Mouse (Mus musculus): ENCODE results near the gene Cxcr5. TPM values are rescaled to one million over a fixed set of nuclear protein-coding genes. Genes with fewer than 3 reads are reported as not detected.
A peak's percentile ranks its signal among the peaks of the same experiment; 100 is the strongest.

Cxcr5 gene
- polyA plus RNA-seq, 1 experiment from 2014 or later = not detected

- 11% methylated on average over 17 of the region's 17 CpGs for WGBS
- Histone ChIP-seq H3K36me3 (0 out of 2 replicates have a peak, but pooled peaks cover 2% of the 10 kb centered on the region), H3K27me3 (ENCODE audit: insufficient read depth, poor library complexity, severe bottlenecking) (no peaks in the 10 kb centered on the region), H3K4me3 (peak overlapping the region; percentile 39), H3K4me1 (replicated peaks) (peaks cover 98% of the 10 kb centered on the region), H3K9me3 (no peaks in the 10 kb centered on the region), H3K27ac (peak overlapping the region; percentile 87)
- DNase-seq (ENCODE audit: low spot score) = no peak
Measured at GRCm38 (mm10) chr9:44490086-44490967, 71.3 kb downstream of the Cxcr5 start.

- Histone ChIP-seq H3K4me1 (replicated peaks) (peaks cover 98% of the 10 kb centered on the region), H3K9me3 (no peaks in the 10 kb centered on the region), H3K4me3 (peak overlapping the region; percentile 39), H3K36me3 (0 out of 2 replicates have a peak, but pooled peaks cover 2% of the 10 kb centered on the region), H3K27me3 (ENCODE audit: insufficient read depth, poor library complexity, severe bottlenecking) (no peaks in the 10 kb centered on the region), H3K27ac (peak overlapping the region; percentile 87)
- no peak for DNase-seq (ENCODE audit: low spot score)
- 4% methylated on average over 17 of the region's 17 CpGs for WGBS
Measured at GRCm38 (mm10) chr9:44489651-44490085, 72.0 kb downstream of the Cxcr5 start.

GRCm38 (mm10) chr9:44488855-44489381, 72.8 kb downstream of the Cxcr5 start:
- Histone ChIP-seq H3K4me1 (replicated peaks) (peaks cover 98% of the 10 kb centered on the region), H3K9me3 (no peaks in the 10 kb centered on the region), H3K27me3 (ENCODE audit: insufficient read depth, poor library complexity, severe bottlenecking) (no peaks in the 10 kb centered on the region), H3K4me3 (peak overlapping the region; percentile 39), H3K36me3 (0 out of 2 replicates have a peak, but pooled peaks cover 2% of the 10 kb centered on the region), H3K27ac (peak overlapping the region; percentile 87)
- no peak for DNase-seq (ENCODE audit: low spot score)
- 2% methylated on average over 5 of the region's 5 CpGs for WGBS

- Histone ChIP-seq H3K36me3 (0 out of 2 replicates have a peak, but pooled peaks cover 2% of the 10 kb centered on the region), H3K27me3 (ENCODE audit: insufficient read depth, poor library complexity, severe bottlenecking) (no peaks in the 10 kb centered on the region), H3K27ac (peak overlapping the region; percentile 87), H3K4me3 (peak overlapping the region; percentile 39; the same call in 1 of the 2 replicates), H3K9me3 (no peaks in the 10 kb centered on the region), H3K4me1 (replicated peaks) (peaks cover 98% of the 10 kb centered on the region)
- no peak for DNase-seq (ENCODE audit: low spot score)
- WGBS = 20% methylated on average over 8 of the region's 8 CpGs
Measured at GRCm38 (mm10) chr9:44488416-44488815, 73.3 kb downstream of the Cxcr5 start.

- H3K27ac ChIP-seq = peak overlapping the region; percentile 87
- no peak for DNase-seq (ENCODE audit: low spot score)
Measured at GRCm38 (mm10) chr9:44487441-44487840, 74.2 kb downstream of the Cxcr5 start.

GRCm38 (mm10) chr9:44486741-44487421, 74.8 kb downstream of the Cxcr5 start:
- no peaks in the 10 kb centered on the region for H3K9me3 ChIP-seq
- peak overlapping the region; percentile 87 for H3K27ac ChIP-seq
- WGBS = 22% methylated on average over 15 of the region's 15 CpGs
- peaks cover 1% of the 10 kb centered on the region; the same call in 1 of the 2 replicates for H3K27me3 ChIP-seq (ENCODE audit: insufficient read depth, poor library complexity, severe bottlenecking)
- H3K36me3 ChIP-seq = no peaks in the 10 kb centered on the region
- no peak for DNase-seq (ENCODE audit: low spot score)
- peaks cover 94% of the 10 kb centered on the region for H3K4me1 ChIP-seq (replicated peaks)
- peak overlapping the region; percentile 96 for H3K4me3 ChIP-seq

More at GRCm38 (mm10) chr9:44487441-44487840, 74.2 kb downstream of the Cxcr5 start:
- WGBS = 14% methylated on average over 7 of the region's 7 CpGs
- H3K4me1 ChIP-seq (replicated peaks) = peaks cover 94% of the 10 kb centered on the region
- no peaks in the 10 kb centered on the region for H3K27me3 ChIP-seq (ENCODE audit: insufficient read depth, poor library complexity, severe bottlenecking)
- H3K9me3 ChIP-seq = no peaks in the 10 kb centered on the region
- peak overlapping the region; percentile 96 for H3K4me3 ChIP-seq
- H3K36me3 ChIP-seq = 0 out of 2 replicates have a peak, but pooled peaks cover 2% of the 10 kb centered on the region

- Histone ChIP-seq H3K4me3 (peak overlapping the region; percentile 96), H3K27ac (peak overlapping the region; percentile 87; the same call in 1 of the 2 replicates), H3K27me3 (ENCODE audit: insufficient read depth, poor library complexity, severe bottlenecking) (peaks cover 6% of the 10 kb centered on the region; the same call in 1 of the 2 replicates), H3K4me1 (replicated peaks) (peaks cover 93% of the 10 kb centered on the region), H3K36me3 (no peaks in the 10 kb centered on the region), H3K9me3 (no peaks in the 10 kb centered on the region)
- DNase-seq (ENCODE audit: low spot score) = no peak
- WGBS = 13% methylated on average over 3 of the region's 3 CpGs
Measured at GRCm38 (mm10) chr9:44486335-44486734, 75.3 kb downstream of the Cxcr5 start.

GRCm38 (mm10) chr9:44485516-44486161, 76.0 kb downstream of the Cxcr5 start:
- peak overlapping the region; percentile 96 for H3K4me3 ChIP-seq
- peaks cover 86% of the 10 kb centered on the region for H3K4me1 ChIP-seq (replicated peaks)
- H3K27me3 ChIP-seq (ENCODE audit: insufficient read depth, poor library complexity, severe bottlenecking) = peaks cover 12% of the 10 kb centered on the region; the same call in 1 of the 2 replicates
- H3K36me3 ChIP-seq = no peaks in the 10 kb centered on the region
- H3K27ac ChIP-seq = peak overlapping the region; percentile 50
- no peak for DNase-seq (ENCODE audit: low spot score)
- 31% methylated on average over 14 of the region's 14 CpGs for WGBS
- no peaks in the 10 kb centered on the region for H3K9me3 ChIP-seq

GRCm38 (mm10) chr9:44485105-44485515, 76.6 kb downstream of the Cxcr5 start:
- Histone ChIP-seq H3K27me3 (ENCODE audit: insufficient read depth, poor library complexity, severe bottlenecking) (peaks cover 12% of the 10 kb centered on the region; the same call in 1 of the 2 replicates), H3K4me1 (replicated peaks) (peaks cover 85% of the 10 kb centered on the region), H3K27ac (peak overlapping the region; percentile 50), H3K36me3 (no peaks in the 10 kb centered on the region), H3K9me3 (no peaks in the 10 kb centered on the region), H3K4me3 (peak overlapping the region; percentile 96)
- no peak for DNase-seq (ENCODE audit: low spot score)
- 34% methylated on average over 6 of the region's 6 CpGs for WGBS

GRCm38 (mm10) chr9:44484311-44485104, 77.2 kb downstream of the Cxcr5 start:
- Histone ChIP-seq H3K27ac (peak overlapping the region; percentile 96; the same call in 1 of the 2 replicates), H3K4me1 (replicated peaks) (peaks cover 85% of the 10 kb centered on the region), H3K4me3 (peak overlapping the region; percentile 96), H3K36me3 (no peaks in the 10 kb centered on the region), H3K9me3 (no peaks in the 10 kb centered on the region), H3K27me3 (ENCODE audit: insufficient read depth, poor library complexity, severe bottlenecking) (peaks cover 12% of the 10 kb centered on the region; the same call in 1 of the 2 replicates)
- DNase-seq (ENCODE audit: low spot score) = no peak
- WGBS = 45% methylated on average over 7 of the region's 7 CpGs

GRCm38 (mm10) chr9:44483510-44484044, 78.1 kb downstream of the Cxcr5 start:
- peak; percentile 77 for DNase-seq (ENCODE audit: low spot score)
- H3K27me3 ChIP-seq (ENCODE audit: insufficient read depth, poor library complexity, severe bottlenecking) = peaks cover 12% of the 10 kb centered on the region; the same call in 1 of the 2 replicates
- no peaks in the 10 kb centered on the region for H3K36me3 ChIP-seq
- peaks cover 82% of the 10 kb centered on the region for H3K4me1 ChIP-seq (replicated peaks)
- no peaks in the 10 kb centered on the region for H3K9me3 ChIP-seq
- H3K4me3 ChIP-seq = peak overlapping the region; percentile 96
- peak overlapping the region; percentile 96 for H3K27ac ChIP-seq
- under 1% methylated on average over 12 of the region's 12 CpGs for WGBS

All from hindbrain, embryonic 10.5 days (tissue).